Mouse (Mus musculus) thymus, postnatal 4 days (tissue): Measurements from ENCODE around the gene Sit1.

Experiments used
- DNase-seq: peaks from one replicate; pipeline ENCODE4 v3.0.0; 2021

Gene Sit1

DNA sequence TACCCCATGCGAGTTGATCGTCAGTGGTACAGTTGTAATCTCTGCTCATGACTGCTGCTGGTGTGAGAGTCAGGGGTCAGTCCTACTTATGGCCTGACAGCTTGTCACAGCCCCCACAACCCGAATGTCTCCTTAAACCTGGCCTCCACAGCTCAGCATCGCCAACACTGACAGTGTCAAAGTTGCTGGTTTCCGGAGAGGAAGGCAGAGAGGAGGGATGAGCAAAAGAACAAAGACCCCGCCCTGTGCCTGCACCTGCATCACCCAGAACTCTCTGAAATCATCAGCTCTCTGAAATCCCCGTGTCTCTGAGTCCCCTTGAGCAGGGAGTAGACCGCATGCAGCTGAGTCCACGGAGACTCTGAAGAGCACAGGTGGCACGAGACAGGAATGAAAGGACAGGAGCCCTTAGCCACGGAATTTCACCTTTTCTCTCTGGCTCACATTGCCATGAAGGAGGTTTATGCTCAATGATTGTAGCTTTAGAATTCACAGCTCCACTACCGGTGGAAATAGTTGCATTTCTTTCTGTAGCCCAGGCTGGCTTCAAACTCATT, at the start of gene Sit1:
Gene Sit1 (minus strand): TSS at position 200 of the 557 bp plus-strand sequence.
- peak; percentile 80 for DNase-seq

DNA sequence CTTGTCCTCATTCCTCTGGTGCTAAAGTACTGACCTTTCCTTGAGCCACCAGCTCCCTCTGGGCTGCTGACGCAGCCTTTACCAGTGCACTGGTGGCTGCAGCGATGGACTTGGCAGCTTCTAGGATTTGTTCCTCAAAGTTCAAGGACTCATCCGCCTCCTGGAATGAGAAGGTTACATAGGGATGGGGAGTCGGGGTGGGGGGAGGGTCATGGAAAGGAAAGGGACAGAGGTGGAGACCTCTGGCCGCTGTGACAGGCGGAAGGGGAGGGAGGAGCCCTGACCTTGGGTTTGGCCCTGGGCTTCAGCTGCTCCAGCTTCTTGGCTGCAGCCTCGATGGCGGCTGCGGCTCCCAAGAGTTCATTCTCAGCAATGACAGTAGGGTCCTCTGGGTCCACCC, 49.7 kb upstream of the Sit1 start:
- no peak for DNase-seq

DNA sequence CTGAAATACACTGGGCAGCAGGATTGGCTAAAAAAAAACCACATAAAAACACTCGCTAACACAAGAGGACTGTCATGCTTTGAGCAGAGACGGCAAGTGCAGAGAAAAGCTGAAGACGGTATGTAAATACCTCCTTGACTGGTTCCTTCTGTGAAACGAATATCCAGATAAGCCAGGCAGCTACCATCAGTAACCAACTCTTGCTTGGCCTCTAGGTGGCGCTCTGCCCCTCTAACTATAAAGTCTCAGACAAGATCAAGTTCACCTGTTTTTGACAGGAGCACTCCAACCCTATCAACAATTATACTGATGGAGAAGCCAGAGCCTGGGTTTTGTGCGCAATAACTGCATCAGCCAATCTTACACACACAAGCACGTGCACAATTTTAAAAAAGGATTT, 47.0 kb upstream of the Sit1 start:
- DNase-seq: peak; percentile 92

DNA sequence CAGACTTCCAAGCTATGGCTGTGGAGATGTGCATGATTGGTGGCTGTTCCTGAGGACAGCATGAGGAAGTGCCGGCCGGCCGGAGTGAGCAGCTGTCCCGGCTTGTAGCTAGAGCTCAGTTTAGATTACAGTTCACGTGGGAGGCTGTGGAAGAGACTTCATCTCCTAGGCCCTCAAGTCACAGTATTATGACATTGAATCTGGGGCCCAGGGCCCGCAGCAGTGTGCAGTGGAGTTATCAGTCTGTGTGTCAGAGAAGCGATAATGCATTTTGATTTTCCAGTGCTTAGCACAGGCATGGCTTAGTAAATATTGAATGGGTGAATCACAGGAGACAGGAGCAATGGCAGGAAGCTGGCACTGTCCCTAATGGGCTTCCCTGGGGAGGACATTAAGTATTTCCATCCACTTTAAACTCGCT, 46.6 kb upstream of the Sit1 start:
- no peak for DNase-seq

DNA sequence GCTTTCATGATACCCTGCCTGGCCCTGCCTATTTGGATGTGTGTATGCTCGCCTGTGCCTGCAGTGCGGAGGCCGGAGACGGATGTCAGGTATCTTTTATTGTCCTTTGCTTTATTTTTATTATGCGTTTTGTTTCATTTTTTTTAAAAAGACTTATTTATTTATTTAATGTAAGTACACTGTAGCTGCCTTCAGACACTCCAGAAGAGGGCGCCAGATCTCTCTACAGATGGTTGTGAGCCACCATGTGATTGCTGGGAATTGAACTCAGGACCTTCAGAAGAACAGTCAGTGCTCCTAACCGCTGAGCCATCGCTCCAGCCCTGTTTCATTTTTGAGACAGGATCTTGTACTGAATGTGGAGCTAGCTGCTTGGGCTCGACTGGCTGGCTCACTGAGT, 45.0 kb upstream of the Sit1 start:
- peak; percentile 62 for DNase-seq

DNA sequence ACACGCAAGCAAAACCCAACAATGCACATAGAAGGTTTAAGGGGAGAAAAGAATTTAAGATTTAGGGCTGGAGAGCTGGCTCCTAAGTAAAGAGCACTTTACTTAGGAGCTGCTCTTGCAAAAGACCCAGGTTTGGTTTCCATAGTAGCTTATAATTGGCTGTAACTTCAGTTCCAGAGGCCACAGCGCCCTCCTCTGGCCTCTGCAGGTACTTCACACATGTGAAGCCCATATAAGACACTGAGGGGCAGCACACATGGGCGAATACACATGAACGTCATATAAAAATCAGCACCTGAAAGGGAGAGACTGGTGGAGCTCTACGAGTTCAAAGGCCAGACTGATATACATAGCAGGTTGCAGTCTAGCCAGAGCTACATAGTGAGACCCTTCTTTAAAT, 44.3 kb upstream of the Sit1 start:
- DNase-seq: peak; percentile 58

DNA sequence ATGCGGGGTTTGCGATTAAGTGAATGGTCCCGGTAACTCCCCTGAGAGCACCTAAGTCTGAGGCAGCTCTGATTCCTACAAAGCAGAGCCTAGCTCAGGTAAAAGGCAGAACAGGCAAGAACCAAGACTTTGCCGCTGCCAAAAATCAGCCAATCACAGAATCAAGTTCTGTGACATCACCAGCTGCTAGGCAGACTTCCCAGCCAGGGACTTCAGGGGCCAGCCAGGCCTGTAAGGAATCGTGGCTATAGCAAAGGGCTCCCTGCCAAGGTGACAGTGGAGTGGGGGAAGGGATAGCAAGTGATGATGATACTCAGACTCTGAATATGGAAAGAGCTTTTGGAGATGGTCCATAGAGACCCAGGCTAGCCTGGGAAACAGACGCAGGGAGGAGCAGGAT, 36.4 kb upstream of the Sit1 start:
- DNase-seq: peak; percentile 90

DNA sequence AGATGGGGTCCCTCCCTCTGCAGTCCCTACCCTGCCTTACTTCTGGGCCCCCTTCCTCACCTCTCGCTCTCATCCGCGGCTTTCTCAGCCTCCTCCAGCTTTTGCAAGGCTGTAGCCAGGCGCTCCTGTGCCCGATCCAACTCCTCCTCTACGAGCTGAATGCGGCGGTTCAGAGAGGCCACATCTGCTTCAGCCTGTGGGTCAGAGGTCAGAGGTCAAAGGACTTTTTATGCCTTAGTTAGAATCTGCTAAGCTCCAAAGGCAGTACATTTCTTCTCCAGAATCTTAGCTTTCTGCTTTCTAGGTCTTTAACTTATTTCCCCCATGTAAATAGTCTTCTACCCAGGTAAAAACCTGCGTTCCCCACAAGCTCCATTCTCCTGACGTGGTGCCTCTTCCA, 36.0 kb upstream of the Sit1 start:
- DNase-seq: no peak

DNA sequence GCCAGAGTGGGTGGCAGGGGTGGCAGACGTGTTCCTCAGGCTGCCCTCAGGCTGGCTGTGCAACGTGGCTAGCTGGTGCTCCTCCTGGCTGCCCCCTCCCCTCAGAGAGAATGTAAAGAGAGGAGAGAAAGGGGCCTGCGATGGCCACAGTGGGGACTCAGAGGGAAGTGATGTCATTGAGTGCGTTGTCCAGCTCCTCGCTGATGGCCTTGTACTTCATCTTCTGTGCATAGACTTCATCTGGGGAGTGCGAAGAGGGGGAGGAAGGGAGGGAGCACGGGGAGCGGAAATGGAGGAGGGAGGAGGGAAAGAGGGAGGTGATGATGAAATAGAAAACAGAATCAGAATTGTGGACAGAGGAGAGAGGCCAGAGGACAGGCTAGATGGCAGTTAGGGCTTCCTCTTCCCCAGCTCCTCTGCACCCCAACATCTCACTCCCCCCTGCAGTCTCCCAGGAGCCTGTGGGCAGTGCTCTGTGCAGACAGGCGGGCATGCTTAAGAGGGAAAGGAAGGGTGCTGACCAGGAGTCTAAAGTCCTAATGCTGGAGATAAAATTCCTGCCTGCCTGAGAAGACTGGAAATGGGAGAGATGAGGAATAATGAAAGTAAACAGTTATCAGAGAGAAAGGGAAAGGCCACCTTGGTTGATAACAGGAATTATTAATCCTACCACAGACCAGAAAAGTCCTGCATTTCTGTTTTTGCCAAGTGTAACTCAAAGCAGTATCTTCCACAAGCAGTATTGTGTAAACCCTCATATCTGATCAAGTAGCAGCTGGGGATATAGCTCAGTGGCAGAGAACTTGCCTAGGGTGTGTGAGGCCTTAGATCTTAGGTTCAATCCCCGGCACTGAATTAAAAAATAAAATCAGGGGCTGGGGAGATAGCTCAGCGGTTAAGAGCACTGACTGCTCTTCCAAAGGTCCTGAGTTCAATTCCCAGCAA, 32.5 kb upstream of the Sit1 start:
- no peak for DNase-seq

DNA sequence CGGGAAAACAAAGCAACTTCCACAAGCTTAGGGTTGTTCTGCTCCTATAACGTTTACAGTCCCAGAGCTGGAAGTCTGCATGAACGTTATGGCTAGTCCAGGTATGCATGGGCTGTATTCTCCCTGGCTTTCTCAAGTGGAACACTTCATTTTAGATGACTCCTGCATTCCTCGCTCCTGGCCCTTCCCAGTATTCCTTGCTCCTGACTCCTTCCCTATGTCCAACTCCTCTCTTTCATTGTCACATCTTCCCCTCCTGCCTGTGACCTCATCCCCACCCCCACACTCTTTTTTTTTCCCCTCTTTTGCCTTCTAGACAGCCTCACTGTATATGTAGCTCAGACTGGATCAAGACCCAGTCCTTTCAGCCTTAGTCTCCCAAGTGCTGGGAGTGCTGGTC, 30.3 kb upstream of the Sit1 start:
- DNase-seq: no peak

DNA sequence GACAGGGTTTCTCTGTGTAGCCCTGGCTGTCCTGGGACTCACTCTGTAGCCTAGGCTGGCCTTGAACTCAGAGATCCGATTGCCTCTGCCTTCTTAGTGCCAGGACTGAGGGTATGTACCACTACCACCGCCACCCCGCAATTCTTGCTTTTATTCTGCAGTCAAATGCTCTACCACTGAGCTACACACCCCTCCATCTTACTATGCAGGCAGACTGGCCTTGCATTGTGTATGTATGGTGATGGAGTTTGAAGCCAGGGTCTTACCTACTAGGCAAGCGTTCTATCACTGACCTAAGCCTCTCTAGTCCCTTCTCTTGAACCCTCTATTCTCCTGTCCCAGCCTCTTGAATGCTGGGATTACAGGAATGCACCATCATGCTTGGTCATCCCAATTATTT, 29.8 kb upstream of the Sit1 start:
- DNase-seq: no peak

DNA sequence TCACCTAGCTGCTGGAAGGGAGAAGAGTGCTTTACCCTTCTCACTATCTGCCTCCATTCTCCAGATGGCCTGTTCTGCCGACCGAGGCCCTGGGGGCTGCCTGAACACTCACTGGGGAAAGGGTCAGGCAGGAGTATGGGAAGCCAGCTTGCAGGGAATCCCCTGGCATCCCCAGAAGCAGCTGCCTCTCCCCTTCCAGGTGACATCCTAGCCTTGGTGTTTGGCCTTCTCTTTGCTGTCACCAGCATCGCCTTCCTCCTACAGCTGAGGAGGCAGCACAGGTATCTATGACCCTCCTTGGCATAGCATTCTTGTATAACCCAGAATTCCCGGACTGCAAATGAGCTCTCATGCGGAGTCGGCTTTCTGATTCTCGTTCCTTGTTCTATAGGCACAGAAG, 29.1 kb upstream of the Sit1 start:
- DNase-seq: no peak

DNA sequence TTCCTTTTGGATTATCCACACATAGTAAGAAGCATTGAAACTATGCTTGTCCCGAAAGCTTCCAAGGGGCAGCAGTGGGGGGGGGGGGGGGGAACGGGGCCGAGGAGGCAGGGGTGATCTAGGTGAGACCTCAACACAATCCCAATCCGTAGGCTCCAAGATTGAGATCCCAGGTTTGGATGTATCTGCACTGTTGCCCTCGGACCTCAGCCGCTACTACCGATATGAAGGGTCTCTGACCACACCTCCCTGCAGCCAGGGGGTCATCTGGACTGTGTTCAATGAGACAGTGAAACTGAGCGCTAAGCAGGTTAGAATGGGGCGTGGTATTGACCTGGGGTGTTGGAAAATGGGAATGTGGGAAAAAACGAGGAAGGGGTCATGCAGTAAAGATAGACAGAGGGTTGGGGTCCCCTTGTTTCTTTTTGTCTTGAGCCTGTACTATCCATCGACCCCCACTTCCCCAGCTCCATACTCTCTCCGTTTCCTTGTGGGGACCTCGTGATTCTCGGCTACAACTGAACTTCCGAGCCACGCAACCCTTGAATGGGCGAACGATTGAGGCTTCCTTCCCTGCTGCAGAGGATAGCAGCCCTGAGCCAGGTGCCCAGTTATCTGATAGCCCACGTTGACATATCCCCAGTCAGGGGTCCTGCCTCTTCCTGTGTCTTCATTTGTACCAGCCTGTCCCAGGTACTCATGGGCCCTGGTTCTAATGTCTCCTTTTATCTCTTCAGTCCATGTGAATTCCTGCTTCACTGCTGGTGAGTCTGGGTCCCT, 28.3 kb upstream of the Sit1 start:
- DNase-seq: no peak

DNA sequence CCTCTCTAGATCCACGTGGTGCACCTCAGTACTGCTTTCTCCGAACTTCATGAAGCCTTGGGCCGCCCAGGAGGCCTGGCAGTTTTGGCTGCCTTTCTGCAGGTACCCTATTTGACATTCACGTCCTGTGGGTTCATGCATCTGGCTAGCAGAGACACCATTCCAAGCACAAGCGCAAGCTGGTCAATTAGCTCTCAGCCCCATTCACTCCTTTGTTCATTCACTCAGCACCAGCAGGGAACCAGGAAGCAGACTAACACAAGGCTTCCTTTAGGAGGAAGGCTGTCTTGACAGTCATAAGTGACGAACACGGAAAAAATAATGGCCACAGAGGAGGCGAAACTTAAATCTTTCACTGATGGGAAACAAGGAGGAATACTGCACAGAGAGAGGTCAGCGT, 25.6 kb upstream of the Sit1 start:
- DNase-seq: no peak

DNA sequence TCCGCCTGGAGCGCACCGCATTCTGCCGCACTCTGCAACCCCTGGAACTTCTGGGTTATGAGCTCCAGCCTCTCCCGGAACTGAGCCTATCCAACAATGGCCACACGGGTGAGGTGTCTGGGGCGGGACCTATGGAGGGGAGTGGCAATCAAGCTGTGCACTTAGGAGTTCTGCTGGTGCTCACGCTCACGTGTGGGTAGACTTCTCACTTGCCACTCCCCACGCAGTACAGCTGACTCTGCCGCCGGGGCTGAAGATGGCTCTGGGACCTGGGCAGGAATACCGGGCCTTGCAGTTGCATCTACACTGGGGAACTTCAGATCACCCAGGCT, 25.1 kb upstream of the Sit1 start:
- DNase-seq: peak; percentile 74

DNA sequence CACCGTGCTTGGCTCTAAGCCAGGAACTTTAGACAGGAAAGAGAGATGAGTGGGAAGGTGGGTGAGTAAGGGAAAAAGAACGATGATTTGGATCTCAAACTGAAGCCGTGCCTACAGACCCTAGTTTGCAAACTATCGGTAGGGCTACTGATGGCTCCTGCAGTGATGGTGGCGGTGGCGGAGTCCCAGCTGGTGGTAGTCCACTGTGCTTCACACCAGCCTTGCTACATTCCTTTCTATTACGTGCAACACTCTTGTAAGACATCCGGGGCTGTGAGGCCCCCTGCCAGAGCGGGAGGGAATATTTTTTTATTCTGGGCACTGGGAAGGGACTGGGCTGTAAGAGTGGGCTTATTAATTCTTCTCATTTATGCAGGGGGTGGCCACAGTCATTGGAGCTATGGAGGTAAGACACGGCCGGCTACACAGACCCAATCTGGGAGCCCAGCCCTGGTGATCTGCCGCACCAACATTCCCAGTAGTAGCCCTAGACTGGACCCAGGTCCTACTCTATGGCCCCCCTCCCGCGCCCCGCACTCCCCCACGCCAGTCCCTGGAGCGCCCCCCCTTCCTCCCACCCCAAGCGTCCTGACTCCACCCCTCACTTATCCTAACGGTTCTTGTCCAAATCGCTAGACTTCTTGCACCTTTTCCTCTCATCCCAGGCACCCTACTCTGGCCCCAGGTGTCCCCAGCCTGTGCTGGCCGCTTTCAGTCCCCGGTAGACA, 24.6 kb upstream of the Sit1 start:
- no peak for DNase-seq

DNA sequence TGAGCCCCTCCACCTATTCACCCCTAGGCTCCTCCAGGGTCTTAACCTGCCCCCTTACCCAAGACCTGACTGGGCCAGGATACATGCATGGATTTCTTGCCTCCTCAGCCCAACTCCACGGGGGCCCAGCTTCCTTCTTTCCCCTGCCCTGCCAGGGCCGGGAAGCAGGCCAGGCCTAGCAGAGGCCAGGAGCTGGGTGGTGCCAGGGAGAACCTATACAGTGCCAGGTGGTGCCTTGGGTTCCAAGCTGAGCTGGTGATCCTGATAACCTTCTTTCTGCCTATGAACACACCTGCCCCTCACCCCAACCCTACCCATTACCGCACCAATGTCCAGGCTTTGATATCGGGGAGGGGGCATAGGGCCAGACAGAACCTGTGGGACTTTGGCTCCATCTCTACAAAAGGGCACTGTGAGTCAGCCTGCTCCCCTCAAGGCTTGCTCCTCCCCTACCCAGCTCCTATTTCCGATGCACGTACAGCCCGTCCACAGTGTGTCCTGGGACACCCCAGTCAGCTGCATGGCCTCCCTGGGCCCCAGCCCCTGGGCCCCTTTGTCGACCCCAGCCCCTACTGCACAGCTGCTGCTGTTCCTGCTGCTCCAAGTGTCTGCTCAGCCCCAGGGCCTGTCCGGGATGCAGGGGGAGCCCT, 23.1 kb upstream of the Sit1 start, which contains the start of gene Car9:
Gene Car9 (plus strand): TSS at position 431 of the 650 bp plus-strand sequence.
- DNase-seq: no peak

DNA sequence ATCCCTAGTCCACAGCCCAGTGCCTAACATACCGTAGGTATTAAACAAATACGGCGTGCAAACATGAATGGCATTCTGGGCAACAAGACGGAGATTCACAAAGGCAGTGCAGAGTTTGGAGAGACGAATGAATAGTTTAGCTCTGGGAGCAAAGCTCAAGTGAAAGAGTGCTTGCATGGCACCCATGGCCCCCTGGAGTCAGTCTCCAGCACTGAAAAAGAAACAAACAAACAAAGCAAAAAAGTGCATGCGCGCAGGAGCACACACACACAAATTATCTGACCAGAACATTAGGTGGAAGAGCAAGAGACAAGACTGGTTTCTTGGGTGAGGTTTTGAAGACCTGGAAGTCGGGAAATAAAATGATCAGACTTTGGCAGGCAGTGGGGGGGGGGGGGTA, 22.5 kb upstream of the Sit1 start:
- DNase-seq: no peak

DNA sequence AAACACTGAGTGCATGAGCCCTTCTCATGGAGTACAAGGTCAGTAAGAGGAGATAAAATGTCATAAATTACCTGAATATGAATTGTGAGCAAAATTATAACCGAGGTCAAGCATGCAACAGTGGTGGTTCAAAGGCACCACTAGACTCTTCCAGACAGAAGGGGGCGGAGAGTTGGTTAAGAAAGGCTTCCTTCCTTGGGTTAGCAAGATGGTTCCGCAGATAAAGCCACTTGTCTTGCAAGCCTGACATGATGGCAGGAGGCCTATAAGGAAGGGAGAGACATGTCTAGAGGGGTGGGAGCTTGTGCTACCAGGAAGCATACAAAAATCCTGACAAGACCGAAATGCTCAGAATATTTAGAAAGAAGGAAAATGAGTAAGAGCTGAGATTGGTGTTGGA, 20.7 kb upstream of the Sit1 start:
- DNase-seq: no peak

DNA sequence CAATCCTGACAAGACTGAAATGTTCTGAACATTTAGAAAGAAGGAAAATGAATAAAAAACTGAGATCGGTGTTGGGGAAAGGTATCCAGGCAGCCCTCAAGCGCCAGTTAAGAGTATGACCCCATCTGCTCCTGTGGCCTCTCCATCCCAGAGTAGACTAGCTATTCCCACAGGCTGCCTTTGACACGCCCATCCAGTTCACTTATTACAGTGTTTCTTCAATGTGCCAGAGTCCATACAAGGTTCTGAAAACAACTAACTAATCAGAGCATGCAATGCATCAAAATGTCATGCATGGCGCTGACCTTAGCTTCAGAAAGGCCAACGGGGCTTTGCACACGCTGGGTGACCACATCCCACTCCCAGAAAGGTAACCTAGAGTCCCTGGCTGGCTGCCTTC, 20.0 kb upstream of the Sit1 start:
- DNase-seq: no peak

DNA sequence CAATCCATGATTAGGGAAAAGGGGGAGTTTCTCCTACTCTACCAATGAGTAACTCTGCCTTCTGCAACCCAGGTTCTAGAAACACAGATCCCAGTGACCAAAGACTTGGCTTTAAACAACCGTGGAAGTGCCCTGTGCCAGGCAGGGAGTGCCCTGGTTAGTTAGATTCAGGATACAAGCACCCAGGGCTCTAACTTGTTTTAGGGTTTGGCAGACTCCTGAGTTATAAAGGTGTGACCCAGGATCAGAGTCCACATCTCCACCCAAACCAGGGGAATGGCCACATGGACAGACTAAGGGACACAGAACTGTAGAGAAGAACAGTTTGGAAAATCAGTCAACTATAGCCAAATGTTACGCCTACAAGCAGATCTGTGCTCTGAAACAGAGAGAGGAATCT, 19.5 kb upstream of the Sit1 start:
- DNase-seq: no peak
